Mouse (Mus musculus) cerebral cortex, adult 2 months (tissue): ENCODE measurements around the gene Slc17a8.

Source experiments
- WGBS: fragments of 180-500 bp; shearing (Covaris S2); methylation state at CpG from one replicate; pipeline ENCODE4 v1.1.7; 2018; 5-methylcytosine and 5-hydroxymethylcytosine counted together

Gene Slc17a8

DNA sequence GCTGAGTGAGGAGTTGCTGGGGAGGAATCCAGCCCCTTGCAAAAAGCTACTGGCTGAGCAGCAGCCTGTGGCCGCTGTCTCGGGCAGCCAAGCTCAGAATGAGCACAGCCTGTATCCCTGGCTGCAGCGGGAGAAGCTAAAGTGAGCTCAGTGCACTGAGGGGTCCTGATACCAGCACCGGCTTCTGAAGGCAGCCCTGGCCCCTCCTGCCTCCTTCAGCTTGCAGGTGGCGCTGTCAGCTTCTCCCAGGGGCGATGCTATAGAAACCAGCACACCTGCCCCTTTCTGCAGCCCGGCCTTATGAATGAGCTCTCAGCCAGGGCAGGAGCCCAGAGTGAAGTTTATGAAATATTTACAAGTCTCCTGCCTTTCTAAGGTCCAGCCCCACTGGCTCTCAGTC lies at the start of gene Slc17a8:
Gene Slc17a8, minus strand, starts transcription at position 125 of the 400 bp plus-strand sequence.
- WGBS = 36% methylated on average over 7 of the region's 7 CpGs

DNA sequence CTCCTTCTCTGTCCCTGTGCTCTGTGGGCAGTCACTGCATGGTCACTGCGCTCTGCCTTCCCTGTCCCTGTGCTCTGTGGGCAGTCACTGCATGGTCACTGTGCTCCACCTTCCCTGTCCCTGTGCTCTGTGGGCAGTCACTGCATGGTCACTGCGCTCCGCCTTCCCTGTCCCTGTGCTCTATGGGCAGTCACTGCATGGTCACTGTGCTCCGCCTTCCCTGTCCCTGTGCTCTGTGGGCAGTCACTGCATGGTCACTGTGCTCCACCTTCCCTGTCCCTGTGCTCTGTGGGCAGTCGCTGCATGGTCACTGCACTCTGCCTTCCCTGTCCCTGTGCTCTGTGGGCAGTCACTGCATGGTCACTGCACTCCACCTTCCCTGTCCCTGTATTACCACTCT lies 49.3 kb upstream of the Slc17a8 start:
- WGBS = 98% methylated on average over 5 of the region's 5 CpGs

DNA sequence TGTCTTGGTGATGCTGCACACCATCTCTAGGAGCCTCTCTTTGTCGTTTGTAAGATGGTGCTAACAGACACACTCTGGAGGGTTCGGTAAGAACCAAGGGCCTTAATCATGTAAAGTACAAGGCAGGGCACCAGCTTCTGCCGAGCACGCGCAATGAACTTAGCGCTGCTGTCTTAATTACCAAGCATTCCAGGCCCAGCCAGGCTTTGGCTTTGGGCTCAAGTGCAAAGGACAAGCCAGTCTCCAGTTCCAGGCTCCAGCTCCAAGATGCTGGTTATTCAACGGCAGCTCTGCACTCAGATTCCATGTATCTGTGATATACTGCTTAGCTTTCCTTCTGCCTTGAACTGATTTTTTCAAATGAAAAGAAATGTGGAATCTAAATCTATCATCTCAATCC lies 46.5 kb upstream of the Slc17a8 start:
- 81% methylated on average over 7 of the region's 7 CpGs for WGBS

DNA sequence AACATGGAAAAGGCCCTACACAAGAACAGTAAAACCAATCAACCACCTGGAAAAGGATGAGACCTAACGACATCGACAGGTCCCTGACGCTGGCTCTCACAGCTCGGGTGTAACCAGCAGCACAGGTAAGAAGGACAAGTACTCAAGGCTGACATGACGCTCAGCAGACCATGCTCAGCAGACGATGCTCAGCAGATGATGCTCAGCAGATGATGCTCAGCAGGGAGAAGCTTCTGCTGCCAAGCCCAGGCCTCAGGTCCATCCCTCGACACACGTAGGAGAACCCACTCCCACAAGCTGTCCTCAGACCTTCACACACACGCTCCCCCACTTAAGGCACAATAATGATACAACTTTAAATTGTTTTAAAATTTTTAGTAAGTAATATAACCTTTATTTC lies 44.6 kb upstream of the Slc17a8 start:
- WGBS = 87% methylated on average over 9 of the region's 9 CpGs

DNA sequence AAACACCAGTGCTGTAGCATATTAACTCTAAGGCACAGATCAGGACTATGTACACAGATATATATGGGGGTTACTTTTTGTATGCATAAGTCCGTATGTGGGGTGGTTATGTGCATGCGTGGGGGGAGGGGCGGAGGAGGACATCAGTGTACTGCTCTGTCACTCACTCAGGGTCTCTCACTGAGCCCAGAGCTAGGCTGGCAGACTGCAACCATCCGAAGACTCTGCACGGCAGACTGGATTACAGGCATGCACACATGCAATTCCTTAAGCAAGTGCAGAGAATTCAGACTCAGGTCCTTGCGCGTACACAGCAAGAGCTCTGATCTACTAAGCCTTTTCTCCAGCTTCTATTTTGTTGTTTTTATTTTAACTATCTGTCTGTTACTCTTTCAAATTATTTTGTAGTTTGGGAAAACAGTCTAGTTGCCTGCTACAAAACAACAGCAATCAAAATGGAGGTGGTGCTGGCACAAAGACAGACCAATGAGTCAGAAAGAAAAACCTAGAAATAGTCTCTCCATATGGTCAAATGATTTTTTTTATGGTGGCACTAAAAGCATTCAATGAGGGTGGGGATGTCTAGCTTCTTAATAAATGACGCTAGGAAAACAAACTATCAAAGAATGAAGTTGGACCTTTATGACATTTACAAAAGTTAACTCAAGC lies 44.1 kb upstream of the Slc17a8 start:
- WGBS = 82% methylated on average over 8 of the region's 8 CpGs

DNA sequence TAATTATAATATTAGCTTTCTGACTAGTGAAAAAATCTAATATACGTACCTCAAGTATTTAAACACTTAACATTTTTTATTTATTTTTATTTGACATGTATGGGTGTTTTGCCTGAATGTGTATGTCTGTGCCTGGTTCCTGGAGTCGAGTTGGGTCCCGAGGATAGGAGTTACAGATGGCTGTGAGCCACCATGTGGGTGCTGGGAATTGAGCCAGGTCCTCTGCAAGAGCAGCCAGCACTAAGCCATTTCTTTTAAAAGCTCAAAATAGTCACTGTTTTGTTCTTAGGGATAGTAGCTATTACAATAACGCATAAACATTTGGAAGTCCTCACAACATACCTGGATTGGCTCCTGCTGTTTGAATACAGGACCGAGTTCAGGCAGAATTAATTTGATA lies 35.3 kb upstream of the Slc17a8 start:
- WGBS = 41% methylated on average over 5 of the region's 5 CpGs

DNA sequence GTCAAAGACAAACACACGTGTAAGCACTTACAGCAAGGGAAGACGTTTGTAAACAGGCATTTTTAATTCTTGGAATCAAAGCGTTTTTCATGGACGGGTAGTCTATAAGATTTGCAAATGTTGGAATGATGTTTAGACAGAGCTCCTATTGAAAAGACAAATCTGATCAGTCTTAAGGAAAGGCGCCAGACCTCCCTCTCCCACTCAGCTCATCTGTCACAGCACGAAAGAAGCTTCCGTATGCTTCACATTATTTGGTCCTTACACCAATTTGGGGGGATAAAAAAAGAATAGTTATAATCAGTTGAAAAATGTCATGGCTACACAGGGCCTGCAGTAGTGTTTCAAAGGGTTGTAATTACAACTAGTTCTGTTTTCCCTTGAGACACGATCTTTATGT lies 31.9 kb upstream of the Slc17a8 start:
- WGBS = 52% methylated on average over 8 of the region's 8 CpGs

DNA sequence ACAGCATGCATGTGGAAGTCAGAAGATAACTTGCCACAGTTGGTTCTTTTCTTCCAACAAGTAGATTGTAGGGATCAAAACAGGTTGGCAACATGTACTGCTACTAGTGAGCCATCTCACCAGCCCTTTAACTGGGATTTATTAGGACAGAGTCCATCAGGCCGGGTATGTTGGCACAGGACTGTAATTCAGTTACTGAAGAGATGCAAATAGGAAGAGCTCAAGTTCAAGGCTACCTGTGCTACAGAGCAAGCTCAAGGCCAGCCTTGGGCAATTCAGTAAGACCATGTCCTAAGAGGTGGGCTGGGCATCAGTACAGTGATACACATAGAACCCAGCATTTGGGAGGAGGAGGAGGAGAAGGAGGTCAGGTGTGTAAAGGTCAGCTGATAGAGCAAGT lies 30.6 kb upstream of the Slc17a8 start:
- WGBS = 84% methylated on average over 1 of the region's 1 CpGs

DNA sequence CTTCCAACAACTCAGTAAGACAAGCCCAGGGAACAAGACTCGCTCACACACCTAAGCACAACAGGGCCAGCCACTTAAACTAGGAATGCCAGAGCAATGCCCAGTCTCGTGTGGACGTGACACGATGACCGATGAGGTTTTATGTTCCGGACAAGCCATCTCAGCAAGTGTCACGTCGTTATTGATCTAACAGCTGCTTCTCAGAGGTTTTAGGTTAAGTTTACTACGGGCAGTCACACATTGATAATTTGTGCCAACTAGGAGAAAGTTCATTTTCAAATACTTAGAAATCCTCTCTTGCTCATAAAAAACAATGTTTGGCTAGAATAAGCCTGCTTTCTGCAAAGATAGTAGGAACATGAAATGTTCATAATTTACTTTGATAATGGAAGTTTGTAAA lies 25.9 kb upstream of the Slc17a8 start:
- WGBS = 92% methylated on average over 9 of the region's 9 CpGs

DNA sequence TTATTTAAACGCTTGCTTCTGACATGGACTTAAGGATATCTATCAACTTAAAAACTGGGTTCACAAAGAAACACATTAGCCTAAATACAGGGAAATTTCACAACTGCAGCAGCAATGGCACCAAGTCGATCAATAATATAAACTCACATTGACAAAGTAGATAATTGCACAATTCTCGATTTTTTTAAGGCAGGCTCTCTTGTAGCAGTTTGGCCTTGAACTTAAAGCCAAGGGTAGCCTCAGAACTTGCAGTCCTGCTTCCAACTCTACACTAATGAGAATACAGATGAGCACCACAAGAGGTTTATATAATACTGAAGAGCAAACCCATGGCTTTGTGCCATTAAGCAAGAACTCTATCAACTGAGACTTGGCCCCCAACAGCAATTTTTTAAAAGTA lies 15.9 kb upstream of the Slc17a8 start:
- WGBS = 93% methylated on average over 3 of the region's 3 CpGs

DNA sequence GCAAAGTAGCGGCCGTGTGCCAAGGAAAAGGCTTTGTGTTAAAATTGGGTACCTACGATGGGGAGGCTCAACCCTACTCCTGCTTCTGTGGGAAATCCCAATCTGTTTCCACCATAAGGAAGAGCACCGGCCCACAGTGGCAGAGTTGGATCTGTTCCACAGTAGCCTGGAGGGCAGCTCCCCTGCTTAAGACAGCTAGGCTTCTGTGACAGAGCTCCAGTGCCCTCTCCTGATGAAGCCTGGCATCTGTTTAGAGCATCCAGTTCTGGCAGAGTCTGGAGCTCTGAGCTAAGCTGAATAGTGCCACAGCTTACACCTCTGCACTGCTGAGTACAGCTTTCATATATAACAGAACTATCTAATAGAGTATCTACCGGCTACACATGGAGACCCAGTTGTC lies 14.0 kb upstream of the Slc17a8 start:
- 38% methylated on average over 5 of the region's 5 CpGs for WGBS

DNA sequence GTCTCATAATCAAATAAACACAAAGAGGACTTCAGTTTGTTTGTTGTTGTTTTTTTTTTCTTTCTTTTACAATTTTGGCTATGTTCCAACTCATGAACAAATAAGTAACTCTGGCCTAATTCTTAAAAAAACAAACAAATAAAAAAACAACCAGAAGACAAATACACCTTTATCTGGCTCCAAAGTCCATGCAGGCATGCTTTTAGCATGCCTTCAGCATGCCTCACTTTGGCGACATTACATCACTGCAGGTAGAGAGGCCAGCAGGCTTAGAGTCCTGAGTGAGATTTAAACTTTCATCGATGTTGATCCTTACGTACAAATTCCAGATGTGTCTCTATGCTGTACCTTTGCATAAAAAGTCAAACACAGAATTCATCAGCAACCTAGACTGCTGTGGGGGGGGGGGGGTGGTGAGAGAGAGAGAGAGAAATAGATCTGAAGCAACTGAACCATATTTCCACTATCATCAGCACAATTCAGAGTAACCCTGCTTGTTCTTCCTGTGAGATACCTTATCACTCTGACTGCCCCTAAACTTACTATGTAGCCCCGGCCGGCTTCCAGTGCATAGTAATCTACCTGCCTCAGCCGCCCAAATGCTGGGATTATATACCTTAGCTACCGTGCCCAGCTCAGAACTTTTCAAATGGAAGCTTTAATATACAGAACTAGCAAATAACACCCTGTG lies 12.8 kb upstream of the Slc17a8 start:
- WGBS = 95% methylated on average over 7 of the region's 7 CpGs

DNA sequence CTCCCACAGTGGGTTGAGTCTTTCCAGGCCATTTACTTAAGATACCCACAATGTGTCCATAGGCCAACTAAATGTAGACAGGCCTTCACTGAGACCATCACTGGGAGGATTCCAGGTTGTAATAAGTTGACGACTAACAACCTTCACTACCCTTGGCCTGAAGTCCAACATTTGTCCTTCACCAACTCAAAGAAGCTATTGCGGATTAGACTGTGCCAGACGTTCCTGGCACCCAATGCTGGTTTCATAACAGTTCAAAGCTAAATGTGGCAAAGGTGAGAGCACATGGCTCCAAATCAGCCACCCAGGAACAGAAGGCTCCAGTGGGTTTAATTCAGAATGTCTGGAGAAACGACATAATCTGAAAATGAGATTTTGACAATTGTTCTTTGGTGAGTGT lies 12.1 kb upstream of the Slc17a8 start:
- 78% methylated on average over 4 of the region's 4 CpGs for WGBS

DNA sequence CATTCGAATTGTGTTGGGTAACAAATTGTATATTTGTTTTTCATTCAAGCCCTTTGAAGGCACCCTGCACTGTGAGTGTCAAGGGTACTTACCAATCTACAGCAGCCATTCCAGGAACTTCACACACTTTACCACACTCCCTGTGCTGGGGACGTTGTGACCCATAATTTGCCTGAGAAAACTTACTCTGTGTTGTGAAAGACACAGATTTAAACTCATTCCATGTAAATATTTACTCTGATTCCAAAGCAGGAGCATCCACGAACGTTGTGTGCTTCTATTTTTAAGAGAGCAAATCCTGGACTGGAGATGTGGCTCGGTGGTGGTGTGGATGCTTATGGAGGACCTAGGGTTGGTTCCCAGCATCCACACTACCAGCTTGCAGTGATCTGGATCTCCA lies 10.8 kb upstream of the Slc17a8 start:
- WGBS = 56% methylated on average over 5 of the region's 5 CpGs

DNA sequence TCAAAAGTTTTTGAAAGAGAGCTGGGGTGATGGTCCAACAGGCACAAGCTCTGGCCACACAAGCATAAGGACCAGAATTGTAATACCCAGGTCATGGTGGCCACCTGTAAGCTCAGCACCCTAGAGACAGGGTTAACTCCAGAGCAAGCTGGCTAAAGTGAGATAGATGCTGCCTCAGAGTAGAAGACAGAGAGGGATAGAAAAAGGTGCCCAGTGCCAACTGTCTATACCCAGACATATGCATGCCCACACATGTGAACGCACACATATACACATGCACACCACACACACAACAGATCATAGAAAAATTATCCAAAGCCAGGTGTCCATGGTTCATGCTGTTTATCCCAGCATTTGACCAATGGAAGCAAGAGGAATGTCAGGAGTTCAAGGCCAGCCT lies 9.5 kb upstream of the Slc17a8 start:
- 88% methylated on average over 1 of the region's 1 CpGs for WGBS

DNA sequence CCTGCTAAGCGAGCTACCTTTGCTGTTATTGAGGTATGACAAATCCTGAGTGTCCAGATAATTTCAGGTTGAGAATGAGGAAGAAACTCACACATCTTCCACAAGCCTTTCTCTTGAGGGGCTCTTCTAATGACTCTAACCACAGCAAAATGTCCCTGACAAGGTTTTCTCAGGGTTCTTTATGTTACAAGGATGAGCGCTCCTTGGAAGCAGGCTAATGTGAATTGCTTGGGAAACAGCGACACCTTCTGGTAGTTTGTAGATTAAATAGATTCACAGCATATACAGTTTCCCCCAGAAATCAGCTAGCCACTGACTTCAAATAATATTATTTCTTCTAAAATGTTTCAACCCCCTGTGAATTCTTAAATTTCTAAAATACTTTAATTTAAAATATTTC lies 9.0 kb upstream of the Slc17a8 start:
- 35% methylated on average over 3 of the region's 3 CpGs for WGBS

DNA sequence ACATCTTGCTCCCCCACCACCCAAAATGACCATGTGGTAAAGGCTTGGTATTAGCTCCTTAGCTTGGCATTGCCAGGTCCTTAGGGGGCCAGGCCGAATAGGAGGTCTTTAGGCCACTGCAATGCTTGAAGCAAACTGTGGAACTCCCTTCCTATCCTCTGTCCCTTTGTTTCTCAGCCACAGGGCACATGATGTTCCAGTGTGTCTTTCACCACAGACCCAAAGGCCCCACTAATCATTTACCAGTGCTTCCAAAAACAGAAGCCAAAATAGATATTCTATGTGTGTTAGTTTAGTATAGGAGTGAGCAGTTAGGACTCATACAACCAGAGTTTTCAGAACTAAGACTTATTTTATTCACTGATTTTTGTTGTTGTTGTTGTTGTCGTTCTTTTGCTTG lies 5.7 kb upstream of the Slc17a8 start:
- 96% methylated on average over 2 of the region's 2 CpGs for WGBS

DNA sequence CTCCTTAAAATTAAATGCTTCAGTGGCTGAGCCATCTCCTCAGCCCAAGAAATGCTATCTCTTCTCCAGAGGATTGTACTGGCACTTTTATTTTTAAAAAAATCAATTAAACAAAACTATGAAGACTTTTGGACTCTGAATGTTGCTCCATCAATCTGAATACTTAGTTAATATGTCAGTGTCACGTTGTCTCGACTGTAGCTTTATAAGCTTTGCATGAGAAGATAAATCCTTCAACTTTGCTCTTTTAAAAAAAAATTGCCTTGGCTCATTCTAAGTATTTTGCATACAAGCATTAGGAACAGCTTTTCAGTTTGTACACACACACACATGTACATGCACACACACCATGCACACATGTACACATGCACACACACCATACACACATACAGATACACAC lies 3.1 kb upstream of the Slc17a8 start:
- WGBS = 95% methylated on average over 2 of the region's 2 CpGs

DNA sequence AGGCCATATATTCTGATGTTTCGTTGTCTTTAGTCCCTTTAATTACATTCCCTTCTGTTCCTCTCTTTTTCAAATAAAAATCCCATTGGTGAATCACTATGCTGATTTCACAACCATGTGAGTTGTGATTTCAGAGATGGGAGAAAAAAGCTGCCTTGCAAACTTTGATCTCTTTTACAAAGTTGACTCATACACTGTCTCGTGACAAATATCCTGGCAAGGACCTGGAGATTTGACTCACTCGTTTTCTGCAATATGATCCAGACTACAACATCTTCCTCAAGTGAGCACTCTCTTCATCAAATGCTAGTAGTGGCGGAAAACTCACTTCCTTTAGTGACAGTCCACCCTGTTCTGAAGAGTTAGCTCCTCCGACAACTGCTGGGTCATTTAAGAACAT lies 21.7 kb downstream of the Slc17a8 start:
- WGBS = 57% methylated on average over 5 of the region's 5 CpGs

DNA sequence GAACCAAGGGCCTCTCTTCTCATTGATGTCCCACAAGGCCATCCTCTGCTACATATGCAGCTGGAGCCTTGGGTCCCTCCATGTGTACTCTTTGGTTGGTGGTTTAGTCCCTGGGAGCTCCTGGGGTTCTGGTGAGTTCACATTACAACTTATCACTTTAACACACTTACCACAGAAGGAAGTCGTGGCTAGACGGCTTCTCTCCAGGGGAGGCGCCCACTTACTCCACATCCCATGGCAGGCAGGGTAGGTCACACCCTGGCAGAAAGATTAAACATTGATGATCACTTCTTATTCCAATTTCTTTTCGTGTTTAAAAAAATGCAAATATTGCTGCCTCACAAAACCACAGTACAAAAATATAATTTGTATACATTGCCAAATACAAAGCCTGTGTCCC lies 23.8 kb downstream of the Slc17a8 start:
- WGBS = 92% methylated on average over 4 of the region's 4 CpGs

DNA sequence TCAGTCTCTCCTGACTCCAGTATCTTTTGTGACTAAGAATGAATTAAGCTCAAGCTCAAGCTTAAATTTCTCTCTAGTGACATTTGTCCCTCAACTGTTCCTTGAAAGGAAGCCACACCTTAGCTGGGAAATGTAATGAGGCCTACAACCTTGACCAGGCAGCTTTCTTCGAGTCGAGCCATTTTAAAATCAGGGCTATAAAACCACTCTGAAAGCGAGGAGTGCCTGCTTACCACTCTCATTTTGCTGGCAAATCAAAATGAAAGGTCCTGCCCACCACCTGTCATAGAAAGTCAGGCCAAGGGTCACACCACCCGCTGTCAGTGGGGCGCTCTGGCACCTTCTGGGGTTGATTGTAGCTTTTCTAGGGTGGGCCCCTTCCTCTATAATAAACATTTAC lies 25.1 kb downstream of the Slc17a8 start:
- WGBS = 94% methylated on average over 5 of the region's 5 CpGs

DNA sequence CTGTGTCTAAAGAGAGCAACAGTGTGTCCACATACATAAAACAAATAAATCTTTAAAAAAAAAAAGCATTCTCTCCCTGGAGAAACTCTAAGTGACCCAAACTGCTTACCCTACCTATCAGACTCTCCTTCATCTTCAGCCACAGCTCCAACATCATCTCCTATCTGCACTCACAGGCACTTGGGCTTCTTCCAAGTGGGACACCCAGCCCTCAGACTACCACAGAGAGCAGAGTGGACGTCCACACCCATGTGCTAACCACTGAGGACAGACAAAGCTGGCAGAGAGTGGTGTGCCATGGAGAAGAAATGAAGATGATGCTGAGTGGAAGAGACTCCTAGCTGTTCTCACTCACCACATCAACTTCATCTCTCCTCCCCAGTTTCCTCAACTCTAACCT lies 25.5 kb downstream of the Slc17a8 start:
- 85% methylated on average over 1 of the region's 1 CpGs for WGBS

DNA sequence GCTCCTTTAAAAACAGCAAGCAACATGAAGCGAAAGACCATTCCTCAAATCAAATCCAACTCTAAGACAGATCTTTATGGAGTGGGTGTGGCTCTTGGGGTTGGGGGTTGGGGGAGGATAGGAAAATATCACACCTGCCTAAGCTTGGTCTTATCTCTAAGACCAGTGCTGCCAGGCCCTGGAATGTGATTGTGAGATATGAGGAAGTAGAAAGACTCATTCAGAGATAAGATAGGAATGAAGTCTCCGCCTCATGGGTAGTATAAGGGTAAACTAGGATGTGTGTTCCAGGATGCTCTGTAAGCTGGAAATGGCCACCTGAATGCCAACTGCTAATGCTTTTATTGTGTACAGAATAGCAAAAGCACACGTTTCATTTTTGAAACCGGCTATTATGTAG lies 26.7 kb downstream of the Slc17a8 start:
- WGBS = 92% methylated on average over 4 of the region's 4 CpGs

DNA sequence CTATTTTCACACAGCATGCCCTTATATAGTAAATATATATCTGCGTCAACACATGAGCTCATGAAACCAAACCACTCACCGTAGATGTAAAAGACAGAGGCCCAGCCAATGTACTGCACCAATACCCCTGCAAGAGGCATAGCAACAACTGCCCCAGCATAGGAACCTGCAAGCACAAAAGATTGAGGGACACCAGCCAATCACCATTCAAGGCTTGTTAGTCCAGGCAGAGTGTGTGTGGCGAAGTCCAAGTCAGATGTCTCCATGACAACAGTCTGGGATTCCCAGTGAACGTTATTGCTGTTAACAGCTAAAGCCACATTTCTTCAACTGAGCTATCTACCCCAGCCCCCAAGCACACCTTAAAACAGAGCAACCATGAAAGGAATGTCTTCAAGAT lies 28.3 kb downstream of the Slc17a8 start:
- WGBS = 60% methylated on average over 4 of the region's 4 CpGs
